Mouse (Mus musculus): ENCODE results near the gene Gcm1. TPM values are rescaled to one million over a fixed set of nuclear protein-coding genes. Genes with fewer than 3 reads are reported as not detected.

Gene Gcm1
- polyA plus RNA-seq, 1 experiment from 2014 or later: not detected

GRCm38 (mm10) chr9:78090596-78090995, 38.9 kb downstream of the Gcm1 start:
- 81% methylated on average over 3 of the region's 3 CpGs for WGBS
- Histone ChIP-seq H3K27me3 (ENCODE audit: control insufficient read depth, insufficient read depth, low read length) (no peaks in the 10 kb centered on the region), H3K4me1 (replicated peaks; ENCODE audit: control insufficient read depth, insufficient read depth) (no peaks in the 10 kb centered on the region), H3K27ac (replicated peaks) (no peak overlapping the region), H3K4me3 (ENCODE audit: low read depth, low read length) (no peak overlapping the region), H3K9ac (ENCODE audit: low read length) (no peak overlapping the region), H3K36me3 (ENCODE audit: control insufficient read depth, insufficient read depth, low read length) (peaks cover 20% of the 10 kb centered on the region; the same call in 1 of the 2 replicates), H3K9me3 (ENCODE audit: control insufficient read depth, low read length) (no peaks in the 10 kb centered on the region), H3K4me2 (replicated peaks; ENCODE audit: low read depth) (no peak overlapping the region)
- TF ChIP-seq CTCF (IDR thresholded peaks at IDR 0.05; ENCODE audit: low read depth) (no peak), EP300 (optimal IDR thresholded peaks at IDR 0.05) (no peak)
- no peak for DNase-seq (ENCODE audit: low spot score)
- ATAC-seq (ENCODE audit: low FRiP score, low TSS enrichment): no peak

DNA sequence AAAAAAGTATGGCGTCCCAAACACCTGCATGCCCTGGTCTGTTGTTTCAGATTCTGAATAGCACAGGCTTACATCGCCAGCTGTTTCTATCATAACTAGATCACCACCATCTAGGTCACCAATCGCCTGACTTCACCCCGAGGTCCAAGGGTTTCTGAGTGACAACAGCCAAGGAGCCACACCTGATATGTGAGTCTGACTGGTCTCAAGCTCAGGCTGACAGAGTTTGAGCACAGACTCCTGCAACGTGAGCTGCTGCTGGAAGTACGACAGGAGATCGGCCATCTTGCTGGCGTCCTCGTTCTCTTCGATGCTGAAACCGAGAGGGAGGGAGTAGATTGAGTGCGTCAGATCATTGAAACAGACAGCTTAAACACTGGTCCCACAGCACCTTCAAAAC, 44.0 kb downstream of the Gcm1 start:
- ATAC-seq (ENCODE audit: low FRiP score, low TSS enrichment) (no peak), DNase-seq (ENCODE audit: low spot score) (no peak)
- 93% methylated on average over 12 of the region's 12 CpGs for WGBS
- no peaks in the 10 kb centered on the region for H3K4me1 ChIP-seq (replicated peaks; ENCODE audit: control insufficient read depth, insufficient read depth)
- H3K4me3 ChIP-seq (ENCODE audit: low read depth, low read length): no peak overlapping the region
- H3K27me3 ChIP-seq (ENCODE audit: control insufficient read depth, insufficient read depth, low read length): no peaks in the 10 kb centered on the region
- no peak overlapping the region for H3K27ac ChIP-seq (replicated peaks)
- H3K4me2 ChIP-seq (replicated peaks; ENCODE audit: low read depth): no peak overlapping the region
- H3K9ac ChIP-seq (ENCODE audit: low read length): no peak overlapping the region
- no peaks in the 10 kb centered on the region for H3K9me3 ChIP-seq (ENCODE audit: control insufficient read depth, low read length)
- TF ChIP-seq CTCF (IDR thresholded peaks at IDR 0.05; ENCODE audit: low read depth): no peak
- peaks cover 32% of the 10 kb centered on the region for H3K36me3 ChIP-seq (ENCODE audit: control insufficient read depth, insufficient read depth, low read length)

- no peak for DNase-seq (ENCODE audit: low spot score)
- TF ChIP-seq CTCF (IDR thresholded peaks at IDR 0.05; ENCODE audit: low read depth): peak; percentile 49
- TF ChIP-seq EP300 (optimal IDR thresholded peaks at IDR 0.05): no peak
- ATAC-seq (ENCODE audit: low FRiP score, low TSS enrichment): no peak
- no peak overlapping the region for H3K9ac ChIP-seq (ENCODE audit: low read length)
- H3K4me2 ChIP-seq (replicated peaks; ENCODE audit: low read depth): no peak overlapping the region
- 88% methylated on average over 5 of the region's 6 CpGs for WGBS
- peaks cover 33% of the 10 kb centered on the region for H3K36me3 ChIP-seq (ENCODE audit: control insufficient read depth, insufficient read depth, low read length)
- no peaks in the 10 kb centered on the region for H3K27me3 ChIP-seq (ENCODE audit: control insufficient read depth, insufficient read depth, low read length)
- H3K4me1 ChIP-seq (replicated peaks; ENCODE audit: control insufficient read depth, insufficient read depth): no peaks in the 10 kb centered on the region
- H3K4me3 ChIP-seq (ENCODE audit: low read depth, low read length): no peak overlapping the region
- H3K9me3 ChIP-seq (ENCODE audit: control insufficient read depth, low read length): no peaks in the 10 kb centered on the region
- no peak overlapping the region for H3K27ac ChIP-seq (replicated peaks)
Observed at GRCm38 (mm10) chr9:78096376-78096775, 44.7 kb downstream of the Gcm1 start.

- Histone ChIP-seq H3K27me3 (ENCODE audit: control insufficient read depth, insufficient read depth, low read length) (no peaks in the 10 kb centered on the region), H3K4me2 (replicated peaks; ENCODE audit: low read depth) (no peak overlapping the region), H3K36me3 (ENCODE audit: control insufficient read depth, insufficient read depth, low read length) (peaks cover 20% of the 10 kb centered on the region), H3K9ac (ENCODE audit: low read length) (no peak overlapping the region), H3K4me1 (replicated peaks; ENCODE audit: control insufficient read depth, insufficient read depth) (no peaks in the 10 kb centered on the region), H3K4me3 (ENCODE audit: low read depth, low read length) (no peak overlapping the region), H3K9me3 (ENCODE audit: control insufficient read depth, low read length) (no peaks in the 10 kb centered on the region), H3K27ac (replicated peaks) (no peak overlapping the region)
- no peak for TF ChIP-seq CTCF (IDR thresholded peaks at IDR 0.05; ENCODE audit: low read depth)
- TF ChIP-seq EP300 (optimal IDR thresholded peaks at IDR 0.05): no peak
- no peak for DNase-seq (ENCODE audit: low spot score)
- WGBS: 81% methylated on average over 5 of the region's 5 CpGs
- no peak for ATAC-seq (ENCODE audit: low FRiP score, low TSS enrichment)
Observed at GRCm38 (mm10) chr9:78100956-78101355, 49.2 kb downstream of the Gcm1 start.

DNA sequence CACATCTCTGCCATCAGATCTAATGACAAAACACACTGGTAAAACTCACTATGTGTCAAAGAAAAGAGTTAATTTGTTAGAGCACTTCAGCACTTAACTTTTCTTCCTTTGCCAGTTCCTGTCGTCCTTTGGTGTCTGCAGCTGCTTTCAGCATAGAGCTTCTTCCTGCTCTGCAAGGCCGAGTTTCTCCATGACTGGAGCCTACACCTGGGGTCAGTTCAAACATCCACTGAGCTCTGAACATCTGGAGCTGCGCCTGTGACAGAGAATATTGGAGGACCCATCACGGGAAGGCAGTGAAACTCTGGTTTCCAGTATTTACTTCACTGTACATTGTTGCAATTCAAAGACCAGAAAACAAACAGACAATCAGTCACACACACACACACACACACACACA, 49.7 kb downstream of the Gcm1 start:
- Histone ChIP-seq H3K9me3 (ENCODE audit: control insufficient read depth, low read length) (no peaks in the 10 kb centered on the region), H3K36me3 (ENCODE audit: control insufficient read depth, insufficient read depth, low read length) (peaks cover 18% of the 10 kb centered on the region), H3K4me2 (replicated peaks; ENCODE audit: low read depth) (no peak overlapping the region), H3K4me1 (replicated peaks; ENCODE audit: control insufficient read depth, insufficient read depth) (no peaks in the 10 kb centered on the region), H3K4me3 (ENCODE audit: low read depth, low read length) (no peak overlapping the region), H3K9ac (ENCODE audit: low read length) (no peak overlapping the region), H3K27ac (replicated peaks) (no peak overlapping the region), H3K27me3 (ENCODE audit: control insufficient read depth, insufficient read depth, low read length) (no peaks in the 10 kb centered on the region)
- DNase-seq (ENCODE audit: low spot score) (no peak), ATAC-seq (ENCODE audit: low FRiP score, low TSS enrichment) (no peak)
- WGBS: 62% methylated on average over 4 of the region's 4 CpGs
- TF ChIP-seq CTCF (IDR thresholded peaks at IDR 0.05; ENCODE audit: low read depth) (no peak), EP300 (optimal IDR thresholded peaks at IDR 0.05) (no peak)

GRCm38 (mm10) chr9:78103965-78104560, 52.3 kb downstream of the Gcm1 start:
- Histone ChIP-seq H3K4me3 (ENCODE audit: low read depth, low read length) (no peak overlapping the region), H3K9me3 (ENCODE audit: control insufficient read depth, low read length) (no peaks in the 10 kb centered on the region), H3K9ac (ENCODE audit: low read length) (no peak overlapping the region), H3K4me1 (replicated peaks; ENCODE audit: control insufficient read depth, insufficient read depth) (no peaks in the 10 kb centered on the region), H3K36me3 (ENCODE audit: control insufficient read depth, insufficient read depth, low read length) (peaks cover 3% of the 10 kb centered on the region; the same call in 1 of the 2 replicates), H3K27ac (replicated peaks) (no peak overlapping the region), H3K27me3 (ENCODE audit: control insufficient read depth, insufficient read depth, low read length) (no peaks in the 10 kb centered on the region), H3K4me2 (replicated peaks; ENCODE audit: low read depth) (no peak overlapping the region)
- ATAC-seq (ENCODE audit: low FRiP score, low TSS enrichment) (no peak), DNase-seq (ENCODE audit: low spot score) (no peak)
- no peak for TF ChIP-seq EP300 (optimal IDR thresholded peaks at IDR 0.05)
- TF ChIP-seq CTCF (IDR thresholded peaks at IDR 0.05; ENCODE audit: low read depth): no peak
- 84% methylated on average over 8 of the region's 8 CpGs for WGBS

Data from stomach, postnatal 0 days (tissue).